Mouse (Mus musculus): Measurements from ENCODE around the gene Dapl1.

DNA sequence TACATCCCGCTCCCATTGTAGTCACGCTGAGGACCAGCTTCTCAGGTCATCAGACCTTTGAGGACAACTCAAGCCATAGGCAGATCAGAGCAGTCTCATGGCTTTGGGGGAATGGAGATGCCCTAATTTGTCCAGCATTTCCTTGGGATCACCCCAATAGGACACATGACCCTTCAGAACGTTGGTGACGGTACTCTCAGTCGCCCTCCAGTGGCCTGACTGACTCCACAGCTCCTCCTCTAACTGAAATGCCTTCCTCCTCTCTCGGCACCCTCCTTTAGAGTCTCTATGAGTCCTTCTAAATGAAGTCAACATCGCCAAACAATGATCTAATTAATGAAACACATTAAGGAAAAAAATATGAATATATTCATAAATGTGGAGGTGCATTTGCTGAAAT, 5.9 kb downstream of the Dapl1 start:
- TF ChIP-seq CTCF (IDR thresholded peaks at IDR 0.05; ENCODE audit: extremely low read depth, insufficient read depth, insufficient read length, insufficient replicate concordance) (no peak), POLR2A (IDR thresholded peaks at IDR 0.05; ENCODE audit: low read depth, low read length) (no peak)
